Mouse (Mus musculus) kidney, postnatal 36 days (tissue): ENCODE data around the gene Agbl4.

Experiments used
- DNase-seq, 2 experiments: peaks; one replicate each; pipeline ENCODE4 v3.0.0; 2021 to 2022; ENCODE audit warnings: mixed read lengths in 2 of 2

Gene Agbl4

DNA sequence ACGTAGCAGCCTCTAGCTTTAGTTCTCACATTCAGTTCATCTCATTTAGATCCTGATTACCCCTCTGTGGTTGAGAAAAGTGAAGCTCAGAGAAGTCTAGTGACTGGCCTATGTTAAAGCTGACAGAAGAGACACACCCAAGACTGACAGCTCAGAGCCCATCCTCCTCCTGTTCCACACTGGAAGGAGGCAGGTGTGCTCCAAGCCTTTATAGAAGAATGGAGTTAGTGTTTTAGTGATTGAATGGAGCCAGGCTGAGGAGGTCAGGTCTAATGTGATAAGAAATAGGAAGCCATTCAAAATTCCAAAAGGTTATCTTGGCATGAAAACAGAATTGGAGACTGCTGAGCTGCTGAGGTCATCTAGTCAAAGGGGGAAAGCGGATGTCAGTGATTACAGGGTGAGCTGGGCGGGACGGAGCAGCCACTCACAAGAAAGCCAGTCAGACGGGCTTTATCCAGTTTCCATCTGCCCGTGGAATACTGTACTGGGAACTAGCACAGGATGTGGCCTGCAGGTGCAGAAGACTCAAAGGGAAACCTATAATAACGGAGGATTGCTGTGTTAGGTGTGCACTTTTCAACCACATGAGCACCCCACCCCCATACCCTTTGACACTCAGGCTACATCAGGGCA is 1053.9 kb downstream of the Agbl4 start:
- peak in 1 of 2 experiments; percentile 18 for DNase-seq

GRCm38 (mm10) chr4:111452192-111452591 is 1054.7 kb downstream of the Agbl4 start:
- DNase-seq, result no peak

DNA sequence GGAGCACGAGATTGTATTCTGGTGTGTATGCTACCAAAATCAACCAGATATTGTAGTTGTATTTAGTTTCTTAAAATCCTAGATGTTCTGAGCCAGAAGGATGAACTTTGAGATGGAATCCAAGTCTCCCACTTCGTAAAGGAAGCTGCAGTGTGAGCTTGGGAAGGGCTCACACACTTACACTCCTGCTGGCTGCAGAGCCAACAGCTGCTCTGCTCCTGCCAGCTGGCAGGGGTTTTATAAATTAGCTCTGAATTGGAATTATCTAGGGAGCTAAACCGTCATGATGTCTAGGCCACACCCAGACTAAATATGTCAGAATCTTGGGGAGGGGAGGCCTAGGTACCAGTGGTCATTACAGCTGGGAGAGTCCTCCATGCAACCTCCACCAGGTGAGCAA is 1055.8 kb downstream of the Agbl4 start:
- DNase-seq, result no peak

DNA sequence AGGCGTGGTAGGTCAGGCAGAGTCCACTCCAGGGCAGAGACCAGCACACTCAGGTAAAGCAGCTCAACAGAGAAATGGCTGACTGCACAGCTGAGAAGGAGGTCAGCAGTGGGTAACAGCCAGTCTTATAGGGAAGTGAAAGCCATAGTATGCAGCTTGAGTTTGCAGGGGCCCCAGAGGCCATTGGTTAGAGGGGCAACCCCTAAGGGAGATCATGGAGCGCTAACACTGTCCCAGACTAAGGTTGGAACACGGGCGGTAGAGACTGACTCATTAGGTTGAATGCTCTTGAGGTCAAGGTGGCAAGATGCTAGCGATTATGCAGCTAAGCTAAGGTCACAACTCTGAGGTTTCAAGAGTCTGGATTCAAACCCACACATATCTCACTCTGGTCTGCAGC is 1058.2 kb downstream of the Agbl4 start:
- DNase-seq, result no peak

DNA sequence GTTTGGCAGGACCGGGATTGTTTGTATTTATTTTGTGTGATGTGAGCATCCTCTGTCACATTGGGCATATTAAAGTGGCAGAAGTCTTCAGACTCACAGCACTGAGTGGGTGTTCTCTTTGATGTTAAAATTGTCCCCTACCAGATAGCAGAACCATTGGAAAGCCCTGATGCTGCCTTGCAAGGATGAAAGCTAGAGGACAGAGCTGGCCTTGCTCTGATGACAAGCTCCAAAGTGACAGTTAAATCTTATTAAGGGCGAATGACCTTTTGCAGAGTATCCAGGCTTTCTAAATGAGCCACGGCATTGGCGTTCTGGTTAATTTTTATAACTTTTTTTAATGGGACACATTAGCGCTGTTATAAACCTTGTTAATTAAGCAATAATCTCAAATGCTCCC is 1060.1 kb downstream of the Agbl4 start:
- no peak for DNase-seq

DNA sequence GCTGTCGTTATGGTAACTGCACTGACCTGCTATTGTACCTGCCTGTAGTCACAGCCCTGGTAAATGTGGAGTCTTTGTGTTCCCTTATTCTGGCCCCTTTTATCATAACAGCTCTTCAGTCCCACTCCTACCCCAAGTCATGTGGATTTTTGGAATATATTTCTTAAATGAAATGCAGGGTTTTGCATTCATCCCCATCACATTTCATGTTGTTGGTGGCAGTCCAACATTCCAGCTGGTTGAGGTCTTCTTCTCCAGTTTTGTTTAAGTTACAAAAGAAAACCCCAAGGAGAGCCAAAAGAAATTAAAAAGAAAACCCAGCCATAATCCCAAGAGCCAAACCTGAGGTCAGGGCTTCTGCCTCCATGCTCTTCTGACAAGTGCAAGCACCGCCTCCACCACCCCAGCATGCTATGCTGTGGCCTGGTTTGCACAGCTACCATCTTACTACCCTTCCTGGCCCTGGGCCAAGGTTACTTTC is 1069.9 kb downstream of the Agbl4 start:
- DNase-seq, result no peak

DNA sequence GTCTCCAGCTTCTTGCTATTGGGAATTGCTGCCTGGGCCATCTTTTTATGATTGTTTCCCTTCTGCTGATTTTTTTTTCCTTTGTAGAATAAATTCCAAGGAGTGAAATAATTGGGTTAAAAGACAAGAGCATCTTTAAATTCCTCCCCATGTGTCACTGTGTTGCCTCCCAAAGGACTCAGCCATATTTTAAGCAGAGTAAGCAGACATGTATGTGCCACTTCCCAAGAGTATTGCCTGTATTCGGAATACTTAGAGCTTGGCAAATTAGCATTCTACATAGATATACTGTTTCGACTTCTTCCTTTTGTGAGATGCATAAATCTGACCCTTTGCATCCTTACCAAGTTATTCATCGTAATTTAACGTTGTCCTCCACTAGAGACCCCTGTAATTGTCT is 1070.3 kb downstream of the Agbl4 start:
- no peak for DNase-seq

DNA sequence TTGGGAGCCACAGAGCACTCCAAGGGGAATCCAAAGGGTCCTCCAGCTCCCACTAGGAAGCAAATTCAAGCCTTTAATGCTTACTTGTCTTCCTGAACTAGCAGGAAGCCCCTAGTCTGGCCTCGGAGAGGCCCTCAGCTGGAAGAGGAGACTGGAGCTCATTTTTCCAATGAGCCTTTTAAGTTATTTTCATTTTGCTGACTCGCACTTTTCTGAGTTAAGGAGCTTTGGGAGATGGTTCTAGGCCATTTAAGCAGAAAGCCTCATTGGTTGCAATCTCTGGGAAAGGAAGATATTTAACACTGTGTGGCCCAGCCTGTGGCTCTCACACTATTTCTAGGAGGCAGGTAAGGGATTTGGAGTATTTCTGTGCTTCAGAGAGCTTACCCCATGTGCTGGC is 1072.4 kb downstream of the Agbl4 start:
- DNase-seq, result no peak

GRCm38 (mm10) chr4:111471726-111472125 is 1074.3 kb downstream of the Agbl4 start:
- no peak for DNase-seq

DNA sequence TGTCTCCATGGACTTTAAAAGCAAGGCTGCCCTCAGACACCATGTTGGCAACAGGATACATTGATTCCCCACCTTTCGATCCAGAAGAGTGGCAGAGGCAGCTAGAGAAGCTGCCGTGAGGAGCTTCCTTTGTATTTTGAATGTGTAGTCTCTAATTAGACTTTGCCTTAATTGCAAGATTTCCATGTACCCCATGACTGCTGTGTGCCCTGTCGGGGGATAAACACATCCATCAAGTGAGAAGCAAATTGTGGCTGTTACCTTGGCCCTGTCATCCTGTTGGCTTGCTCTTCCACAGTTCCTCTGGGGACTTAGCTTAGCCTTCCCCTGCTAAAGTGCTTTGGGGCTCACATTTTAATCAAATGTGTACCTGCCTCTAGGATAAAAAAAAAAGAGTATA is 1075.0 kb downstream of the Agbl4 start:
- no peak for DNase-seq

GRCm38 (mm10) chr4:111473014-111473413 is 1075.6 kb downstream of the Agbl4 start:
- no peak for DNase-seq

GRCm38 (mm10) chr4:111475374-111475971 is 1078.0 kb downstream of the Agbl4 start:
- DNase-seq, result no peak

GRCm38 (mm10) chr4:111477507-111477906 is 1080.0 kb downstream of the Agbl4 start:
- no peak for DNase-seq

DNA sequence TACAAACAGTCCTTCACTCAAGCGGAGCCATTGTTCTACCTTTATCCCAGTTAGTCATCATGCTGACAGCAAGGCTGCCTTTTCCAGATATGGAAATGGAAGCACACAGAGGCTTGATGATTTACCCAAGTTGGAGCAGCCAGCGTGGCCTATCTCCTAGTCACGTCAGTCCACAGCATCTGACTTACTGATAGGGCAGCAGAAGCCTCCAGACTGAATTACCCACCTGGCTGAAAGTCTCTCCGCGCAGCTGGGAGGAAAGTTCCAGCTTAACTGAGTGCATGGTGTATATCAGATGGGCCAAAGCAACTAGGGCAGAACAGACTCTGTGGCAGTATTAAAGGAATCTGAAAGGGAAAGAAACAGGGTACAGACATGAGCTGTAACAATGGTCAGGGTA is 1086.0 kb downstream of the Agbl4 start:
- no peak for DNase-seq

- no peak for DNase-seq
Measured at GRCm38 (mm10) chr4:111485189-111485588, 1087.7 kb downstream of the Agbl4 start.

DNA sequence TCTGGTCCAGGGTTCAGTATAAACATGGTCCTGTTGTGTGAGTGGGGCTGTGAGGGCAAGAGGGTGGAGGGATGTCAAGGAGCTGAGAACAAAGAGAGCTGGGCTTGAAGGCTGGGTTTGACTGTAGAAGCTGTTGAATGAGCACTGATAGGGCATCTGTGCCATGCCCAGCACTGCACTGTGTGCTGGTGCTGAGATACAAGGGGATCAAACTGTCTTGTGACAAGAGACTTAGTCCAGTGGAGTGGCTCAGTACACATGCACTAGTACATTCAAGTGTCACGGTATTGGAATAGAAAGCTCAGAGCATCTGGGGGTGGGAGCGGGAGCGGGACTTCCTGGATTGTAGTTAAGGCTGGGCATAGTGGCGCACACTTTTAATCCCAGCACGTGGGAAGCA is 1088.7 kb downstream of the Agbl4 start:
- no peak for DNase-seq

DNA sequence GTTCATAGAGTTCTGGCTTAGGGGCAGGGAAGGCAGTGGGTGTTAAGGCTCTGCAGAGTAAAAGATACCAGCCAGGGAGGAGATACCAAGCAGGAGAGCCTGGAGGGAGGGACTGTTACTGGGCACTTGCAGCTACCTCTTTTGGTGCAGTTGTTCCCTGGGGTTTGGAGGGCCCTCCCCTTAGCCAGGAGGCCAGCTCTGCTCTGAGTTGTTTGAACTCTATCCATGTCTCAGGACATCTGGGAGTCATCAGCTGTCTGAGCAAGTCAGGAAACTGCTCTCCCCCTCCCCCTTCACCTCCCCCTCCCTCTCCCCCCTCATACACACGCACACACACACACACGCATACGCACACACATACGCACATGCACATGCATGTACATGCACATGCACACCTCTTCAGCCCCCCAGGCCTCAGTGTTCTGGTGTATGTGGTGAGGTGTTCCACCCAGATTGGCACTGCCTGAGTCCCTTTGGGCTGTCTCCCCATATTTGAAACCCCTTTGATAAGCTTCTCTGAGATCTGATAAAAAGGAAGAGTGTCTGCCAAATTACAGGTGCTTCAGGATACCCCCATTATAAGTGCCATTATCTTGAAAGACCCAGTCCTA is 1089.9 kb downstream of the Agbl4 start:
- no peak for DNase-seq

DNA sequence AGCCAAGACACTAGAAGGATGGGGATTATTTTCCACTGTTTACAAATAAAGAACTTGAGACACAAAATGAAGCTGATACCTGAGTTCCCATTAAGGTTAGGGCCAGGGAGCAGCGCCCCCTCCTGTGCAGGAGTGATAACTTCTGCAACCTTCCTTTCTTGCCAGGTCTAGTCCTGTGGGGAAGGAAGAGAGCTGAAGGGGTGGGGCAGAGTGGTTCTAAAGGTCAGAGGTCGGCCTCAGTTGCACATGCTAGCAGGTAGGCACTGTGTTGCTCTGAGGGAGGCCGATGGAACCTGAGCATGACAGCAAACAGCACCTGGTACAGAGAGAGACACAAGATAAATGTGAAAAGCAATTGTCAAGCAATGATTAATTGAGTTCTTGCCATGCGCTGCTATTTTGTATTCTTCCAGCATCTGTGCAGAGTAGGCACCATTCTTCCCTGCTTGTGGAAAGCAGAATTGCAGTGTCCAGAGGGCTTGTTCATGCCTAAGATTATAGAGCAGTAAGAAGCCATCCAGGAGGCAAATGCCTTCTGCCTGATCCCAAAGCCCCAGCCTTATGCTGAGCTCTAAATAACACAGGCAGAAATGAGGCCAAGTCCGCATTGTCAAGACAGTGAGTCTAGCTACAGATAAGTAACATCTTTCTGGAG is 1096.4 kb downstream of the Agbl4 start:
- DNase-seq, result peak in 1 of 2 experiments; percentile 50

- peak; percentile 52 to 88 for DNase-seq
Measured at GRCm38 (mm10) chr4:111495949-111496348, 1098.5 kb downstream of the Agbl4 start.

GRCm38 (mm10) chr4:111498751-111499150 is 1101.3 kb downstream of the Agbl4 start:
- no peak for DNase-seq

DNA sequence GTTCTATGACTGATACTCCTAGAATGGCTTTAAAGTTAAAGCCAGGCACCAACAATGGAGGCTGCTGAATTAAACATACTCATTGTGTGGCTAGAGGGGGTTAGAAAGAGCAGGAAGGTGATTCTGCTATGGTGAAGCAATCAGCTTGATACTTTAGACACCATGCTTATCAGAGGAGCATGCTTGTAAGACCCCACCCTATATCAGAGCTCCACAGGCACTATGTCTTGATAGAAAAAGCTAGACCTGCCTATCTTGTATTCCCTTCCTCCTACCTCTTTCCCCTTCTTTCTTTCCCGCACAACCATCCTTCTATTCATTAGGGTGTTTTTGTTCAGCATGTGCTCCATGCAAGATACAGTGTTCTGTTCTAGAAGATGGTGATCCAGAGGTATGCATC is 1104.0 kb downstream of the Agbl4 start:
- DNase-seq, result no peak

DNA sequence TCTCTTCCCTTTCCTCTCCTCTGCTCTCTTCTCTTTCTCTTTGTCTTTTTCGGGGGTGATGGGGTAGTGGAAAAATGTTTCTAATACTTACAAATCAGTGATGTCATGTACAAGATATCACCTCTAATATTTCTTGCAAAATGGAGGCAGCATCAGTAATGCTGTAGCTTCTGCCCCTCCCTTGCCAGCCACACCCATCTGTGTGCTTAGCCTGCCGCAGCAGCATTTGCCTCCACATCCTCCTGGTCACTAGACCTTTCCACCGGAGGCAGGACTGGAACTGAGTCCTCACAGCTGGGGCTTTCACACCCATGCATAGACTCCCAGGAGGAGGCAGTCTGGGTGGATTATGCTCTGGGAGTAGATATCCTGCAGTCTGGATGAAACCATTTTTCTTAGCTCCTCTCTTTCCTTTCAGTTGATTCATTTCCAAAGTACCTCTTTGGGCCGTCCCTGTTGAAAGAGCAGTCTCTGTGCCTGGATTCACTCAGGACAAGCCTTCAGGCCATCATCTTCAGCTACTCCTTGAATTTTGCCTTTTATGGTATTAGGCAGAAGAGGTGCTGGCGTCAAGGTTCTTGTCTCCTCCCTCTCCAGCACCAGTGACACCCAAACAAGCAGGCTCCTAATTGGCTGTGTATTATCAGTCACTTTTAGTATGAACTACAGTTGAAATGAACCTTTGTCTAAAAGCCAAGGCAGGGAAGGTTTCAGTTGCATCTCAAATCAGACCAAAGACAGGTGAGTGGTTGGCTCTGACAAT is 1105.7 kb downstream of the Agbl4 start:
- no peak for DNase-seq

GRCm38 (mm10) chr4:111504952-111505351 is 1107.5 kb downstream of the Agbl4 start:
- no peak for DNase-seq
